Mouse (Mus musculus) liver, postnatal 0 days (tissue): Measurements from ENCODE around the gene Nudt4. TPM values are rescaled to one million over a fixed set of nuclear protein-coding genes. Genes with fewer than 3 reads are reported as not detected.
A peak's percentile ranks its signal among the peaks of the same experiment; 100 is the strongest.

Experiments used
- ATAC-seq: fragments of 200-750 bp; cut with Nextera tagmentation; 2 replicates; pipeline ENCODE4 v1.8.0; 2017; ENCODE audit warnings: mild to moderate bottlenecking, moderate library complexity
- DNase-seq: peaks from one replicate; pipeline ENCODE4 v3.0.0-alpha.2; 2016
- H3K27ac ChIP-seq: fragments of 300-500 bp; sonication (generic); 2 replicates; pipeline ENCODE4 v1.5.1; 2014; ENCODE audit warnings: antibody characterized with exemption, moderate library complexity, mild to moderate bottlenecking, low read depth
- H3K27me3 ChIP-seq: fragments of 300-500 bp; sonication (generic); 2 replicates; pipeline ENCODE4 v1.6.1; 2014; ENCODE audit warnings: low read length, control low read depth, mixed read lengths; ENCODE audit not compliant: insufficient read depth
- H3K36me3 ChIP-seq: fragments of 300-500 bp; sonication (generic); replicated peaks from 2 replicates; pipeline ENCODE4 v1.6.1; 2014; ENCODE audit warnings: mild to moderate bottlenecking, control low read depth, low read length, moderate library complexity, mixed read lengths; ENCODE audit not compliant: insufficient read depth
- H3K4me1 ChIP-seq: fragments of 300-500 bp; sonication (generic); 2 replicates; pipeline ENCODE4 v1.6.1; 2014; ENCODE audit warnings: antibody characterized with exemption, mild to moderate bottlenecking, control low read depth; ENCODE audit not compliant: insufficient read depth
- H3K4me2 ChIP-seq: fragments of 300-500 bp; sonication (generic); 2 replicates; pipeline ENCODE4 v1.6.1; 2014; ENCODE audit warnings: low read depth, mild to moderate bottlenecking, low read length, moderate library complexity, mixed read lengths
- H3K4me3 ChIP-seq: fragments of 300-500 bp; sonication (generic); 2 replicates; pipeline ENCODE4 v1.5.1; 2014; ENCODE audit warnings: low read depth, low read length
- H3K9ac ChIP-seq: fragments of 300-500 bp; sonication (generic); replicated peaks from 2 replicates; pipeline ENCODE4 v1.6.1; 2014; ENCODE audit warnings: mild to moderate bottlenecking, moderate library complexity
- H3K9me3 ChIP-seq: fragments of 300-500 bp; sonication (generic); 2 replicates; pipeline ENCODE4 v1.6.1; 2016; ENCODE audit warnings: mild to moderate bottlenecking, control low read depth, low read length, mixed read lengths
- CTCF ChIP-seq: sonication (generic); IDR thresholded peaks from 2 replicates; pipeline ENCODE4 v1.5.1; 2016; ENCODE audit warnings: antibody characterized with exemption, low read depth
- EP300 ChIP-seq: IDR thresholded peaks from 2 replicates; pipeline ENCODE4 v1.6.1; 2016; ENCODE audit warnings: antibody characterized with exemption, low read depth, mild to moderate bottlenecking
- WGBS: fragments of 180-500 bp; shearing (Covaris S2); extraction: QIAGEN DNeasy Blood & Tissue Kit; methylation state at CpG from one replicate; pipeline ENCODE4 v1.1.7; 2014; ENCODE audit not compliant: insufficient replicate concordance; 5-methylcytosine and 5-hydroxymethylcytosine counted together
- polyA plus RNA-seq: library from polyadenylated mRNA; unstranded; fragments of >200 nt; fragmentation: Nextera tagmentation; extraction: Ambion mirVana; gene quantifications from 2 replicates; pipeline ENCODE4 v1.2.1, GENCODE M21; 2015

The Nudt4 gene
- polyA plus RNA-seq, 1 experiment from 2014 or later: 52.9 TPM

GRCm38 (mm10) chr10:95589196-95589595 lies 25.2 kb upstream of the Nudt4 start:
- no peak overlapping the region for H3K9ac ChIP-seq
- no peaks in the 10 kb centered on the region for H3K4me1 ChIP-seq
- TF ChIP-seq EP300 (no peak), CTCF (no peak)
- ATAC-seq: no peak
- no peaks in the 10 kb centered on the region for H3K36me3 ChIP-seq
- 89% methylated on average over 4 of the region's 4 CpGs for WGBS
- no peak overlapping the region for H3K4me2 ChIP-seq
- H3K27me3 ChIP-seq: no peaks in the 10 kb centered on the region
- H3K9me3 ChIP-seq: no peaks in the 10 kb centered on the region
- H3K4me3 ChIP-seq: no peak overlapping the region
- no peak for DNase-seq
- H3K27ac ChIP-seq: no peak overlapping the region

- WGBS: 72% methylated on average over 8 of the region's 8 CpGs
These were observed 23.7 kb upstream of the Nudt4 start for GRCm38 (mm10) chr10:95587509-95588220.

GRCm38 (mm10) chr10:95585554-95585953 lies 21.6 kb upstream of the Nudt4 start:
- no peaks in the 10 kb centered on the region for H3K9me3 ChIP-seq
- no peaks in the 10 kb centered on the region for H3K36me3 ChIP-seq
- WGBS: 84% methylated on average over 6 of the region's 6 CpGs
- H3K9ac ChIP-seq: no peak overlapping the region
- no peak for DNase-seq
- no peaks in the 10 kb centered on the region for H3K27me3 ChIP-seq
- no peak overlapping the region for H3K4me3 ChIP-seq
- TF ChIP-seq EP300 (no peak), CTCF (no peak)
- no peak overlapping the region for H3K27ac ChIP-seq
- no peak for ATAC-seq
- no peaks in the 10 kb centered on the region for H3K4me1 ChIP-seq
- H3K4me2 ChIP-seq: no peak overlapping the region

More at GRCm38 (mm10) chr10:95587509-95588220, 23.7 kb upstream of the Nudt4 start:
- ATAC-seq (no peak), DNase-seq (no peak)
- no peak overlapping the region for H3K27ac ChIP-seq
- no peak for TF ChIP-seq CTCF
- TF ChIP-seq EP300: no peak
- H3K36me3 ChIP-seq: no peaks in the 10 kb centered on the region
- no peak overlapping the region for H3K4me2 ChIP-seq
- H3K4me1 ChIP-seq: no peaks in the 10 kb centered on the region
- no peaks in the 10 kb centered on the region for H3K9me3 ChIP-seq
- no peak overlapping the region for H3K9ac ChIP-seq
- H3K27me3 ChIP-seq: no peaks in the 10 kb centered on the region
- no peak overlapping the region for H3K4me3 ChIP-seq

- Histone ChIP-seq H3K9me3 (no peaks in the 10 kb centered on the region), H3K36me3 (no peaks in the 10 kb centered on the region), H3K4me3 (no peak overlapping the region), H3K9ac (no peak overlapping the region), H3K27me3 (no peaks in the 10 kb centered on the region), H3K4me1 (peaks cover 13% of the 10 kb centered on the region), H3K27ac (peak overlapping the region; percentile 24; the same call in 1 of the 2 replicates), H3K4me2 (no peak overlapping the region)
- no peak for DNase-seq
- WGBS: 42% methylated on average over 4 of the region's 4 CpGs
- no peak for ATAC-seq
- TF ChIP-seq EP300 (no peak), CTCF (no peak)
These were observed 13.6 kb upstream of the Nudt4 start for GRCm38 (mm10) chr10:95577567-95577950.

- Histone ChIP-seq H3K4me3 (peak overlapping the region; percentile 10; the same call in 1 of the 2 replicates), H3K27me3 (no peaks in the 10 kb centered on the region), H3K9ac (no peak overlapping the region), H3K4me1 (peaks cover 13% of the 10 kb centered on the region), H3K9me3 (no peaks in the 10 kb centered on the region), H3K27ac (no peak overlapping the region), H3K36me3 (no peaks in the 10 kb centered on the region), H3K4me2 (peak overlapping the region; percentile 44)
- 55% methylated on average over 14 of the region's 14 CpGs for WGBS
- no peak for DNase-seq
- TF ChIP-seq CTCF (no peak), EP300 (no peak)
- ATAC-seq: no peak
These were observed 13.1 kb upstream of the Nudt4 start for GRCm38 (mm10) chr10:95576876-95577566.

GRCm38 (mm10) chr10:95575839-95576380 lies 12.0 kb upstream of the Nudt4 start:
- no peak overlapping the region for H3K27ac ChIP-seq
- H3K4me3 ChIP-seq: no peak overlapping the region
- no peaks in the 10 kb centered on the region for H3K36me3 ChIP-seq
- WGBS: 70% methylated on average over 10 of the region's 10 CpGs
- H3K4me2 ChIP-seq: no peak overlapping the region
- TF ChIP-seq CTCF (no peak), EP300 (no peak)
- no peak for ATAC-seq
- no peak for DNase-seq
- no peaks in the 10 kb centered on the region for H3K27me3 ChIP-seq
- H3K9ac ChIP-seq: no peak overlapping the region
- H3K9me3 ChIP-seq: no peaks in the 10 kb centered on the region
- peaks cover 13% of the 10 kb centered on the region for H3K4me1 ChIP-seq
